Mouse (Mus musculus): Measurements from ENCODE around the gene Tnfsf12. TPM values are rescaled to one million over a fixed set of nuclear protein-coding genes. Genes with fewer than 3 reads are reported as not detected.

Tnfsf12 gene
- polyA plus RNA-seq, 1 experiment from 2014 or later = 13.6 TPM

- no peak for ATAC-seq
- H3K9me3 ChIP-seq (ENCODE audit: low read length) = no peaks in the 10 kb centered on the region
- WGBS = 87% methylated on average over 29 of the region's 30 CpGs
- DNase-seq (ENCODE audit: low spot score) = no peak
- no peak overlapping the region for H3K9ac ChIP-seq (replicated peaks; ENCODE audit: low read depth)
- no peaks in the 10 kb centered on the region for H3K27me3 ChIP-seq (replicated peaks; ENCODE audit: insufficient read depth, low read length)
- peaks cover 13% of the 10 kb centered on the region; the same call in 1 of the 2 replicates for H3K36me3 ChIP-seq (ENCODE audit: insufficient read depth, low read length)
- H3K4me2 ChIP-seq (replicated peaks; ENCODE audit: low read depth, low read length) = peak overlapping the region; percentile 84; the same call in 1 of the 2 replicates
- TF ChIP-seq EP300 (IDR thresholded peaks at IDR 0.05) (no peak), CTCF (IDR thresholded peaks at IDR 0.05) (no peak)
- peaks cover 28% of the 10 kb centered on the region for H3K4me1 ChIP-seq (ENCODE audit: insufficient read depth, low read depth, low read length)
- peak overlapping the region; percentile 83; the same call in 1 of the 2 replicates for H3K4me3 ChIP-seq (ENCODE audit: low read depth, low read length)
- H3K27ac ChIP-seq (ENCODE audit: low read length) = no peak overlapping the region
Observed at GRCm38 (mm10) chr11:69680136-69680855, 15.4 kb downstream of the Tnfsf12 start.

GRCm38 (mm10) chr11:69679144-69679543, 16.5 kb downstream of the Tnfsf12 start:
- no peak for ATAC-seq

GRCm38 (mm10) chr11:69672211-69672706, 23.4 kb downstream of the Tnfsf12 start, which contains the start of gene Eif4a1:
TSS of gene Eif4a1 (minus strand) at chr11:69672423.
- H3K27ac ChIP-seq (ENCODE audit: low read length) = peak within 1 kb of the TSS; percentile 100
- H3K9me3 ChIP-seq (ENCODE audit: low read length) = no peaks in the 10 kb centered on the region
- WGBS = under 1% methylated on average over 36 of the region's 36 CpGs
- H3K4me2 ChIP-seq (replicated peaks; ENCODE audit: low read depth, low read length) = peak within 1 kb of the TSS; percentile 67
- peaks cover 53% of the 10 kb centered on the region for H3K36me3 ChIP-seq (ENCODE audit: insufficient read depth, low read length)
- peak within 1 kb of the TSS; percentile 100 for H3K4me3 ChIP-seq (ENCODE audit: low read depth, low read length)
- peak; percentile 100 for DNase-seq (ENCODE audit: low spot score)
- H3K27me3 ChIP-seq (replicated peaks; ENCODE audit: insufficient read depth, low read length) = no peaks in the 10 kb centered on the region
- TF ChIP-seq CTCF (IDR thresholded peaks at IDR 0.05) (0 out of 2 replicates have a peak, but pooled peaks have one; percentile 17), EP300 (IDR thresholded peaks at IDR 0.05) (no peak)
- H3K9ac ChIP-seq (replicated peaks; ENCODE audit: low read depth) = peak within 1 kb of the TSS; percentile 99
- ATAC-seq = peak; percentile 94
- peaks cover 4% of the 10 kb centered on the region; the same call in 1 of the 2 replicates for H3K4me1 ChIP-seq (ENCODE audit: insufficient read depth, low read depth, low read length)

More at GRCm38 (mm10) chr11:69679144-69679543, 16.5 kb downstream of the Tnfsf12 start:
- Histone ChIP-seq H3K27ac (ENCODE audit: low read length) (no peak overlapping the region), H3K9ac (replicated peaks; ENCODE audit: low read depth) (no peak overlapping the region), H3K9me3 (ENCODE audit: low read length) (no peaks in the 10 kb centered on the region), H3K4me1 (ENCODE audit: insufficient read depth, low read depth, low read length) (peaks cover 16% of the 10 kb centered on the region), H3K4me3 (ENCODE audit: low read depth, low read length) (no peak overlapping the region), H3K36me3 (ENCODE audit: insufficient read depth, low read length) (peaks cover 23% of the 10 kb centered on the region; the same call in 1 of the 2 replicates), H3K4me2 (replicated peaks; ENCODE audit: low read depth, low read length) (no peak overlapping the region), H3K27me3 (replicated peaks; ENCODE audit: insufficient read depth, low read length) (no peaks in the 10 kb centered on the region)
- no peak for DNase-seq (ENCODE audit: low spot score)
- whole genome bisulfite sequencing = 96% methylated on average over 2 of the region's 2 CpGs
- TF ChIP-seq EP300 (IDR thresholded peaks at IDR 0.05) (no peak), CTCF (IDR thresholded peaks at IDR 0.05) (no peak)

GRCm38 (mm10) chr11:69671726-69672124, 23.9 kb downstream of the Tnfsf12 start:
- 2% methylated on average over 42 of the region's 43 CpGs for WGBS
- ATAC-seq (peak; percentile 3; the same call in 1 of the 2 replicates), DNase-seq (ENCODE audit: low spot score) (no peak)
- peak overlapping the region; percentile 100 for H3K27ac ChIP-seq (ENCODE audit: low read length)
- H3K9me3 ChIP-seq (ENCODE audit: low read length) = no peaks in the 10 kb centered on the region
- peak overlapping the region; percentile 99 for H3K9ac ChIP-seq (replicated peaks; ENCODE audit: low read depth)
- H3K4me1 ChIP-seq (ENCODE audit: insufficient read depth, low read depth, low read length) = peaks cover 4% of the 10 kb centered on the region; the same call in 1 of the 2 replicates
- peak overlapping the region; percentile 100 for H3K4me3 ChIP-seq (ENCODE audit: low read depth, low read length)
- peaks cover 48% of the 10 kb centered on the region for H3K36me3 ChIP-seq (ENCODE audit: insufficient read depth, low read length)
- TF ChIP-seq CTCF (IDR thresholded peaks at IDR 0.05) (no peak), EP300 (IDR thresholded peaks at IDR 0.05) (no peak)
- no peaks in the 10 kb centered on the region for H3K27me3 ChIP-seq (replicated peaks; ENCODE audit: insufficient read depth, low read length)
- peak overlapping the region; percentile 67 for H3K4me2 ChIP-seq (replicated peaks; ENCODE audit: low read depth, low read length)

- Histone ChIP-seq H3K9ac (replicated peaks; ENCODE audit: low read depth) (peak overlapping the region; percentile 99), H3K4me2 (replicated peaks; ENCODE audit: low read depth, low read length) (peak overlapping the region; percentile 67), H3K27me3 (replicated peaks; ENCODE audit: insufficient read depth, low read length) (no peaks in the 10 kb centered on the region), H3K9me3 (ENCODE audit: low read length) (no peaks in the 10 kb centered on the region), H3K4me3 (ENCODE audit: low read depth, low read length) (peak overlapping the region; percentile 100), H3K27ac (ENCODE audit: low read length) (peak overlapping the region; percentile 100), H3K36me3 (ENCODE audit: insufficient read depth, low read length) (peaks cover 44% of the 10 kb centered on the region), H3K4me1 (ENCODE audit: insufficient read depth, low read depth, low read length) (peaks cover 4% of the 10 kb centered on the region; the same call in 1 of the 2 replicates)
- peak; percentile 82 for ATAC-seq
- TF ChIP-seq EP300 (IDR thresholded peaks at IDR 0.05) (no peak), CTCF (IDR thresholded peaks at IDR 0.05) (peak; percentile 44)
- peak; percentile 99 for DNase-seq (ENCODE audit: low spot score)
- under 1% methylated on average over 45 of the region's 61 CpGs for WGBS
Observed at GRCm38 (mm10) chr11:69670786-69671725, 24.6 kb downstream of the Tnfsf12 start.
